Mouse (Mus musculus) ZHBTc4 (cell line): ENCODE measurements at regions not wholly inside any gene's neighbourhood (a gene's known extent, or its start where the extent isn't known, plus 50 kb on each side); places are given as distances from the start of the nearest gene placed in this dataset.

Experiments
- DNase-seq: peaks from one replicate; pipeline ENCODE4 v3.0.0-alpha.2; 2011; ENCODE audit warnings: low read depth, low spot score

- DNase-seq, result no peak
Measured at GRCm38 (mm10) chr2:12614345-12614744, 195.1 kb upstream of the Mindy3 start.

GRCm38 (mm10) chr2:12613858-12614257, 194.6 kb upstream of the Mindy3 start:
- DNase-seq, result no peak

- no peak for DNase-seq
Measured at GRCm38 (mm10) chr2:12582566-12582965, 163.3 kb upstream of the Mindy3 start.

GRCm38 (mm10) chr2:12557736-12558135, 138.5 kb upstream of the Mindy3 start:
- DNase-seq, result peak; percentile 68

GRCm38 (mm10) chr2:12522411-12522810, 103.1 kb upstream of the Mindy3 start:
- no peak for DNase-seq

GRCm38 (mm10) chr2:12521744-12522143, 102.5 kb upstream of the Mindy3 start:
- no peak for DNase-seq

GRCm38 (mm10) chr2:12492369-12492768, 73.1 kb upstream of the Mindy3 start:
- peak; percentile 65 for DNase-seq

- DNase-seq, result no peak
Measured at GRCm38 (mm10) chr2:12469440-12470339, 50.4 kb upstream of the Mindy3 start.
